ENCODE assay signal across 16 mouse cellular contexts in the genomic region with DNA sequence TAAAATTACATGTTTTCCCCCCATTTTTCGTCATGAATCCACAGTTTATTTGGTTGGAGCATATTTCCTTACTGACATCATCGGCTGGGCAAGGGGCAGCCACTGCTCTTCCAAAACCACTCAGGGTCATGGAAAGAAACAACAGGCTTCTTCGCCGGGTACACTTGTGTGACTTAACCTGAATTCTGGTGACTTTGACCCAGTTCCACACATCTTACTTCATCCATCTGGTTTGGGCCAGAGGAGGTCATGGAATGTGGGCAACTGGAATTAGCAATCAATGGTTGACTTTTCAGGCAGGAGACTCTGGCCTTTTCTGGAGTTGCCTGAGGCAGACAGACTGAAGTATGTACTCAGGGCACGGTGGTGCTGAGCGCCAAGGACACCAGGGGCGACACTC. TPM values are rescaled to one million over a fixed set of nuclear protein-coding genes. Genes with fewer than 3 reads are reported as not detected.
DNase-seq lines count a peak whose midpoint lies in the region; ATAC-seq lines count a peak whose summit lies in the region.
"Had no signal": no experiment of that assay in that cellular context is flagged by ENCODE, and none has a peak within 500 bp of the region (broad histone marks: within the 10 kb centered on the region; RNA-seq: fewer than 3 reads in every experiment).

No protein-coding gene starts in this region.

- H3K27me3 ChIP-seq in liver, embryonic 16.5 days (ENCODE audit: control insufficient read depth, insufficient read depth, low read depth, low read length), result no peaks in the 10 kb centered on the region
- H3K27me3 ChIP-seq in liver, embryonic 12.5 days (replicated peaks), result no peaks in the 10 kb centered on the region
- no peaks in the 10 kb centered on the region for H3K27me3 ChIP-seq in heart, embryonic 12.5 days (replicated peaks)
- no peaks in the 10 kb centered on the region for H3K27me3 ChIP-seq in forebrain, embryonic 13.5 days
- H3K27me3 ChIP-seq: midbrain, embryonic 13.5 days; stomach, embryonic 15.5 days had no signal

- H3K4me1 ChIP-seq in liver, embryonic 16.5 days (ENCODE audit: control insufficient read depth, low read depth, low read length), result no peaks in the 10 kb centered on the region; the same call in 1 of the 2 replicates
- H3K4me1 ChIP-seq in liver, embryonic 12.5 days, result 0 out of 2 replicates have a peak, but pooled peaks cover 9% of the 10 kb centered on the region
- H3K4me1 ChIP-seq in heart, embryonic 12.5 days (replicated peaks), result peaks cover 19% of the 10 kb centered on the region
- peaks cover 3% of the 10 kb centered on the region for H3K4me1 ChIP-seq in forebrain, embryonic 13.5 days
- H3K4me1 ChIP-seq: stomach, embryonic 15.5 days had no signal

- H3K4me2 ChIP-seq in liver, embryonic 16.5 days (ENCODE audit: low read depth, low read length), result no peak overlapping the region
- H3K4me2 ChIP-seq in liver, embryonic 12.5 days, result no peak overlapping the region
- H3K4me2 ChIP-seq in heart, embryonic 12.5 days, result no peak overlapping the region
- H3K4me2 ChIP-seq in forebrain, embryonic 13.5 days, result no peak overlapping the region
- H3K4me2 ChIP-seq: limb, embryonic 15.5 days; midbrain, embryonic 13.5 days; stomach, embryonic 15.5 days had no signal

- peak; percentile 21 for DNase-seq in gastrocnemius, adult 18-20 months (ENCODE audit: low spot score)
- DNase-seq in gastrocnemius, postnatal 4 days (ENCODE audit: low spot score in 2 of 2), result no peak
- peak; percentile 45 for DNase-seq in adipocyte (ENCODE audit: low spot score)
- DNase-seq in kidney, postnatal 10 days, result peak; percentile 28
- DNase-seq: cerebellum, postnatal 10 days; right cerebral cortex, adult 18-20 months had no signal

- H3K9ac ChIP-seq in liver, embryonic 16.5 days (ENCODE audit: low read depth, low read length), result no peak overlapping the region
- no peak overlapping the region for H3K9ac ChIP-seq in liver, embryonic 12.5 days
- H3K9ac ChIP-seq in heart, embryonic 12.5 days, result no peak overlapping the region
- no peak overlapping the region for H3K9ac ChIP-seq in forebrain, embryonic 13.5 days
- H3K9ac ChIP-seq: limb, embryonic 15.5 days; midbrain, embryonic 13.5 days; stomach, embryonic 15.5 days had no signal

- WGBS in liver, embryonic 16.5 days (ENCODE audit: insufficient replicate concordance), result 62% methylated on average over 7 of the region's 7 CpGs
- WGBS in liver, embryonic 12.5 days (ENCODE audit: insufficient replicate concordance), result 75% methylated on average over 7 of the region's 7 CpGs
- WGBS in heart, embryonic 12.5 days, result 81% methylated on average over 7 of the region's 7 CpGs
- 94% methylated on average over 7 of the region's 7 CpGs for WGBS in forebrain, embryonic 13.5 days

- peak; percentile 21; the same call in 1 of the 2 replicates for ATAC-seq in liver, embryonic 16.5 days (ENCODE audit: low read depth)
- ATAC-seq in liver, embryonic 12.5 days, result no peak
- ATAC-seq in heart, embryonic 12.5 days (ENCODE audit: insufficient number of reproducible peaks, low FRiP score), result no peak
- ATAC-seq in forebrain, embryonic 13.5 days, result no peak
- ATAC-seq: inflammation-experienced regulatory T-cells, adult 6 months; midbrain, embryonic 13.5 days had no signal

- 0 out of 2 replicates have a peak overlapping the region, but pooled peaks have one; percentile 25 for H3K27ac ChIP-seq in liver, embryonic 16.5 days (ENCODE audit: low read length)
- H3K27ac ChIP-seq in liver, embryonic 12.5 days, result no peak overlapping the region
- no peak overlapping the region for H3K27ac ChIP-seq in heart, embryonic 12.5 days (ENCODE audit: poor library complexity, severe bottlenecking)
- no peak overlapping the region for H3K27ac ChIP-seq in forebrain, embryonic 13.5 days
- H3K27ac ChIP-seq: forebrain, embryonic 10.5 days; limb, embryonic 15.5 days; macrophage; midbrain, embryonic 13.5 days; stomach, embryonic 15.5 days had no signal

- H3K36me3 ChIP-seq in liver, embryonic 16.5 days (ENCODE audit: control insufficient read depth, insufficient read depth), result no peaks in the 10 kb centered on the region
- H3K36me3 ChIP-seq in liver, embryonic 12.5 days, result no peaks in the 10 kb centered on the region
- H3K36me3 ChIP-seq in heart, embryonic 12.5 days, result no peaks in the 10 kb centered on the region
- H3K36me3 ChIP-seq in forebrain, embryonic 13.5 days (ENCODE audit: poor library complexity, severe bottlenecking), result no peaks in the 10 kb centered on the region
- H3K36me3 ChIP-seq: forebrain, embryonic 10.5 days; limb, embryonic 15.5 days; midbrain, embryonic 13.5 days; stomach, embryonic 15.5 days had no signal

- no peak overlapping the region for H3K4me3 ChIP-seq in liver, embryonic 16.5 days (ENCODE audit: low read depth, low read length)
- H3K4me3 ChIP-seq in liver, embryonic 12.5 days, result no peak overlapping the region
- no peak overlapping the region for H3K4me3 ChIP-seq in heart, embryonic 12.5 days
- H3K4me3 ChIP-seq in forebrain, embryonic 13.5 days, result no peak overlapping the region
- H3K4me3 ChIP-seq: forebrain, embryonic 10.5 days; limb, embryonic 15.5 days; midbrain, embryonic 13.5 days; stomach, embryonic 15.5 days had no signal

- H3K9me3 ChIP-seq in liver, embryonic 16.5 days (replicated peaks; ENCODE audit: control insufficient read depth, low read length), result no peaks in the 10 kb centered on the region
- no peaks in the 10 kb centered on the region for H3K9me3 ChIP-seq in liver, embryonic 12.5 days (replicated peaks)
- no peaks in the 10 kb centered on the region for H3K9me3 ChIP-seq in heart, embryonic 12.5 days (replicated peaks)
- no peaks in the 10 kb centered on the region for H3K9me3 ChIP-seq in forebrain, embryonic 13.5 days (replicated peaks)
- H3K9me3 ChIP-seq: forebrain, embryonic 10.5 days; limb, embryonic 15.5 days; midbrain, embryonic 13.5 days; stomach, embryonic 15.5 days had no signal

RNA-seq across cellular contexts. Expression of gene Ice2, which starts 58.5 kb away (rescaled TPM):
- 1 to 10 TPM; 4.5 to 5.3 TPM for total RNA-seq in gastrocnemius, adult 18-20 months (2021)
- 10 to 100 TPM in 1 of 2 experiments, 1 to 10 TPM in 1; 9.5 to 11.1 TPM for total RNA-seq in gastrocnemius, postnatal 4 days (2021)
- 5.9 and 6.1 TPM in 2 replicates for polyA plus RNA-seq in liver, embryonic 16.5 days (2015; fragmentation: Nextera tagmentation; extraction: Ambion mirVana)
- polyA plus RNA-seq in liver, embryonic 12.5 days (2016; fragmentation: Nextera tagmentation; extraction: Ambion mirVana), result 12.3 and 13.4 TPM in 2 replicates
- 14.0 and 17.4 TPM in 2 replicates for polyA plus RNA-seq in heart, embryonic 12.5 days (2016; fragmentation: Nextera tagmentation; extraction: Ambion mirVana)
- polyA plus RNA-seq in forebrain, embryonic 13.5 days (2015; fragmentation: Nextera tagmentation; extraction: Ambion mirVana), result 14.9 and 16.4 TPM in 2 replicates

Comparison
In these comparisons a context has a peak if more than half of its experiments do, and no peak if none do; other contexts are left out.
1. DNase-seq: peak in gastrocnemius, adult 18-20 months (single experiment), adipocyte (single experiment) and kidney, postnatal 10 days (single experiment); none in gastrocnemius, postnatal 4 days (0 of 2).